Mouse (Mus musculus) liver, embryonic 14.5 days (tissue): ENCODE results near the gene 4931414P19Rik.

Source experiments
- CTCF ChIP-seq: IDR thresholded peaks from 2 replicates; pipeline ENCODE4 v1.5.1; 2016; ENCODE audit warnings: antibody characterized with exemption, low read depth, control low read depth
- EP300 ChIP-seq: IDR thresholded peaks from 2 replicates; pipeline ENCODE4 v1.6.1; 2016; ENCODE audit warnings: antibody characterized with exemption, low read depth

- no peak for TF ChIP-seq CTCF
- no peak for TF ChIP-seq EP300
Observed at GRCm38 (mm10) chr14:54594631-54595414, 11.0 kb downstream of the 4931414P19Rik start.
